Mouse (Mus musculus): Measurements from ENCODE around the gene Sgpp2. TPM values are rescaled to one million over a fixed set of nuclear protein-coding genes. Genes with fewer than 3 reads are reported as not detected.

The Sgpp2 gene
- polyA plus RNA-seq, 2 experiments = 0.04 to 0.06 TPM

DNA sequence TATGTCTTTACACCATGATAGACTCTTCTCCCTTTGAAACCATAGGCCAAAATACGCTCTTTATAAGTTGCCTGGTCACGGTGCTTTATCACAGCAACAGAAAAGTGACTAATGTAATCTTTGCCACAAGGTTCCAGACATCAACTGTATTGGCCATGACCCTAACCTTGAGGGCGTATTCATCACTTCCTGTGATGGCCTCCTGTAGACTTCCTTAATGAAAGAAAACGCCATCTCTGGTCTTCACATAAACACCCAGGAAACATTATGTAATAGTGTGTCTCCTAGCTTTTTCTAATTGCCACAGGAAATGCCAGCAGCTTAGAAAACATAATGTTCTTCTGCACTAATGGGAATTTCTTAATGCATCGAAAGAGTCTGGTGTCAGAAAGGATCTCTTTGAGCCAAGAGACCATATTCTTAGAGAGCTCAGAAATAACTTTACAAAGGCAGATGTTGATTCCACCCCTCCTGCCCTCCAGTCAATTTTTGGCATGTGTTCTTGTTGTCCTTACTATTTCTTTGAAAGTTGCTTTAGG, 20.5 kb downstream of the Sgpp2 start:
- no peak for TF ChIP-seq CTCF (IDR thresholded peaks at IDR 0.05; ENCODE audit: low read depth)
- no peak for TF ChIP-seq EP300 (IDR thresholded peaks at IDR 0.05; ENCODE audit: low read depth)
- Histone ChIP-seq H3K4me1 (replicated peaks; ENCODE audit: control insufficient read depth in 2 of 2, insufficient read depth in 2 of 2, low read length in 1 of 2) (no peaks in the 10 kb centered on the region), H3K4me2 (ENCODE audit: low read depth) (no peak overlapping the region), H3K27me3 (ENCODE audit: control insufficient read depth, insufficient read depth, low read length) (no peaks in the 10 kb centered on the region), H3K9ac (replicated peaks) (no peak overlapping the region), H3K9me3 (ENCODE audit: control insufficient read depth, low read length) (no peaks in the 10 kb centered on the region), H3K4me3 (ENCODE audit: insufficient read depth in 1 of 2, low read depth in 2 of 2, low read length in 2 of 2) (no peak overlapping the region), H3K36me3 (replicated peaks; ENCODE audit: control insufficient read depth, insufficient read depth, low read depth) (no peaks in the 10 kb centered on the region), H3K27ac (no peak overlapping the region)
- no peak for ATAC-seq (ENCODE audit: insufficient read depth)
- no peak for DNase-seq (ENCODE audit: low read depth in 3 of 3, low spot score in 3 of 3)
- WGBS (ENCODE audit: insufficient replicate concordance) = 57% methylated on average over 5 of the region's 5 CpGs

DNA sequence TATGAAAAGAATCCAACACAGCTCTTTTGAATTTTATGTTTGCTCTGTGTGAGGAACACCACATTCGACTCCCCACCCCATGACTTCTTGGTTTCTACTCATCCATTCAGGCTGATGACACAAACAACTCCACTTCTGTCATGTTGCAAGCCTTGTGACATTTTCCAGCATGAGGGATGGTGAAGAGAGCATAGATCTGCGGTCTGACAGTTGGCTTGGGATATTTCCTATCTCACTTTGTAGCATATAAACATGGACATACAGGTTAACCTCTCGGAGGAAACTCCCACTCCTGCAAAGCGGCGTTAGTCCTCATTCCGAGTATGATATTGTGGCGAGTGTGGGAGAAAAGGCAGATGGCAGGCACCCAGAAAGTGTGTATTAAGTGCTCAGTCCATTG, 27.6 kb downstream of the Sgpp2 start:
- no peaks in the 10 kb centered on the region for H3K36me3 ChIP-seq (replicated peaks; ENCODE audit: control insufficient read depth, insufficient read depth, low read depth)
- no peak overlapping the region for H3K4me3 ChIP-seq (ENCODE audit: insufficient read depth in 1 of 2, low read depth in 2 of 2, low read length in 2 of 2)
- TF ChIP-seq CTCF (IDR thresholded peaks at IDR 0.05; ENCODE audit: low read depth) (no peak), EP300 (IDR thresholded peaks at IDR 0.05; ENCODE audit: low read depth) (no peak)
- no peak overlapping the region for H3K4me2 ChIP-seq (ENCODE audit: low read depth)
- no peak overlapping the region for H3K9ac ChIP-seq (replicated peaks)
- DNase-seq (ENCODE audit: low read depth in 3 of 3, low spot score in 3 of 3) (no peak), ATAC-seq (ENCODE audit: insufficient read depth) (no peak)
- H3K4me1 ChIP-seq (replicated peaks; ENCODE audit: control insufficient read depth in 2 of 2, insufficient read depth in 2 of 2, low read length in 1 of 2) = no peaks in the 10 kb centered on the region
- H3K27me3 ChIP-seq (ENCODE audit: control insufficient read depth, insufficient read depth, low read length) = no peaks in the 10 kb centered on the region
- no peak overlapping the region for H3K27ac ChIP-seq
- whole genome bisulfite sequencing (ENCODE audit: insufficient replicate concordance) = 62% methylated on average over 7 of the region's 7 CpGs
- no peaks in the 10 kb centered on the region for H3K9me3 ChIP-seq (ENCODE audit: control insufficient read depth, low read length)

DNA sequence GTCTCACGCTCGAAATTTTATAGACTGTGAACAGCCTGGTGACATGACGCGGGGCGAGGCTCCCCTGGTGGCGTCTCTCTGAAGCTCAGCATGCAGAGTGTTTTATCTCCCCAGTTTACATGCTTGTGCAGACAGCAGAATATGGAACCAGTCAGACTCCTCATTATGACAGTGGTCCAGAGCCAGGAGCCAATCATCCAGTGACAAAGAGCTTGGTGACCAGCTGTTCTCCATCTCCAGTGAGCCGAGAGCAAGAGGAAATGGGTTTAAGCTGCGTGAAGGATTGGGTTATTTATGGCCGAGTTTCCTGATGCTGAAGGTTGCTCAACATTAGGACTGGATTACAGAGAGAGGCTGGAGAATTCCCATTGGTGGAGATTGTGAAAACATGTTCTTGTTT, 28.1 kb downstream of the Sgpp2 start:
- H3K9me3 ChIP-seq (ENCODE audit: control insufficient read depth, low read length) = no peaks in the 10 kb centered on the region
- TF ChIP-seq CTCF (IDR thresholded peaks at IDR 0.05; ENCODE audit: low read depth) = no peak
- no peak for TF ChIP-seq EP300 (IDR thresholded peaks at IDR 0.05; ENCODE audit: low read depth)
- no peak for ATAC-seq (ENCODE audit: insufficient read depth)
- no peak overlapping the region for H3K27ac ChIP-seq
- DNase-seq (ENCODE audit: low read depth in 3 of 3, low spot score in 3 of 3) = no peak
- no peak overlapping the region for H3K9ac ChIP-seq (replicated peaks)
- no peaks in the 10 kb centered on the region for H3K4me1 ChIP-seq (replicated peaks; ENCODE audit: control insufficient read depth in 2 of 2, insufficient read depth in 2 of 2, low read length in 1 of 2)
- 48% methylated on average over 9 of the region's 9 CpGs for WGBS (ENCODE audit: insufficient replicate concordance)
- H3K36me3 ChIP-seq (replicated peaks; ENCODE audit: control insufficient read depth, insufficient read depth, low read depth) = no peaks in the 10 kb centered on the region
- H3K4me3 ChIP-seq (ENCODE audit: insufficient read depth in 1 of 2, low read depth in 2 of 2, low read length in 2 of 2) = no peak overlapping the region
- no peaks in the 10 kb centered on the region for H3K27me3 ChIP-seq (ENCODE audit: control insufficient read depth, insufficient read depth, low read length)
- H3K4me2 ChIP-seq (ENCODE audit: low read depth) = no peak overlapping the region

DNA sequence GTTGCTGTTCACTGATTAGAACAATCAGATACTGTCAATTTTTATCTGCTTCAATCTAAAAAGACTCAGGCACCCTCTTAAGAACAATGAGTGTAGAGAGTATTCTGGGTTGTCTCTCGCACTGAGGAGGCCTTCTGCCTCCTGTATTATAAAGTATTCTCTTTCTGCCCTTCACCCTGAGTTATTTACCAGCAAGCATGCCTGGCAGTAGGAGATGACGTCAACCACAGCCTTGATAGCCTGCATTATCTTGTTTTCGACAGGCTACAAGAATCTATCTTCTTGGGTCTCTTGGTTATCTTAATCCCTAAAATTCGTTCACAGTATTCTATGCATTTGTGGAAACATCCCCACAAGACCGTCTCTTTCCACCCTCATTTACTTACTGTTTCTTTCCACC, 29.8 kb downstream of the Sgpp2 start:
- Histone ChIP-seq H3K9ac (replicated peaks) (no peak overlapping the region), H3K27ac (no peak overlapping the region), H3K9me3 (ENCODE audit: control insufficient read depth, low read length) (no peaks in the 10 kb centered on the region), H3K36me3 (replicated peaks; ENCODE audit: control insufficient read depth, insufficient read depth, low read depth) (no peaks in the 10 kb centered on the region), H3K4me1 (replicated peaks; ENCODE audit: control insufficient read depth in 2 of 2, insufficient read depth in 2 of 2, low read length in 1 of 2) (no peaks in the 10 kb centered on the region), H3K4me2 (ENCODE audit: low read depth) (no peak overlapping the region), H3K27me3 (ENCODE audit: control insufficient read depth, insufficient read depth, low read length) (no peaks in the 10 kb centered on the region), H3K4me3 (ENCODE audit: insufficient read depth in 1 of 2, low read depth in 2 of 2, low read length in 2 of 2) (no peak overlapping the region)
- TF ChIP-seq CTCF (IDR thresholded peaks at IDR 0.05; ENCODE audit: low read depth) = no peak
- no peak for TF ChIP-seq EP300 (IDR thresholded peaks at IDR 0.05; ENCODE audit: low read depth)
- 48% methylated on average over 5 of the region's 5 CpGs for WGBS (ENCODE audit: insufficient replicate concordance)
- DNase-seq (ENCODE audit: low read depth in 3 of 3, low spot score in 3 of 3) (no peak), ATAC-seq (ENCODE audit: insufficient read depth) (no peak)

DNA sequence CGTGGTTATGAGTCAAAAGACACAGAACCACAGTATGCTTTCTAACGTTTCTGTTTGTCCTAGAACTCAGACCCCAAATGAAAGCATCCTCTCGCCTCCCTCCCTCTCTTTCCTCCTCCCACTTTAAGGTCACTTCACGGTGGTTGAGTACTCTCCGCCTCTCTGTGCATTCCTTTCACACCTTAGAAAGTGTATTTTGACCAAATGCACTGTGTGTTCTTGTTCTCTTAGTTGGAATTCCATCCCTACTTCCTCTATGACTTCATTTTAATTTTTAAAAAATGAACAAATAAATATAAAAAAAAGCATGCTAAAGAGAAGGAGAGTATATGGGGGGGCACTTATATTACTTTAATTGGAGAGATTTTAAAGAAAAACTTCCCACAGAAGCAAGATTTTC, 30.4 kb downstream of the Sgpp2 start:
- TF ChIP-seq CTCF (IDR thresholded peaks at IDR 0.05; ENCODE audit: low read depth) = no peak
- no peak for TF ChIP-seq EP300 (IDR thresholded peaks at IDR 0.05; ENCODE audit: low read depth)
- 46% methylated on average over 5 of the region's 5 CpGs for WGBS (ENCODE audit: insufficient replicate concordance)

More for the DNA sequence above, 30.4 kb downstream of the Sgpp2 start:
- no peaks in the 10 kb centered on the region for H3K27me3 ChIP-seq (ENCODE audit: control insufficient read depth, insufficient read depth, low read length)
- no peaks in the 10 kb centered on the region for H3K4me1 ChIP-seq (replicated peaks; ENCODE audit: control insufficient read depth in 2 of 2, insufficient read depth in 2 of 2, low read length in 1 of 2)
- H3K27ac ChIP-seq = no peak overlapping the region
- no peak overlapping the region for H3K4me2 ChIP-seq (ENCODE audit: low read depth)
- DNase-seq (ENCODE audit: low read depth in 3 of 3, low spot score in 3 of 3) (no peak), ATAC-seq (ENCODE audit: insufficient read depth) (no peak)
- no peaks in the 10 kb centered on the region for H3K36me3 ChIP-seq (replicated peaks; ENCODE audit: control insufficient read depth, insufficient read depth, low read depth)
- no peaks in the 10 kb centered on the region for H3K9me3 ChIP-seq (ENCODE audit: control insufficient read depth, low read length)
- no peak overlapping the region for H3K4me3 ChIP-seq (ENCODE audit: insufficient read depth in 1 of 2, low read depth in 2 of 2, low read length in 2 of 2)
- H3K9ac ChIP-seq (replicated peaks) = no peak overlapping the region
